Mouse (Mus musculus): ENCODE data around the gene AC153137.1.
"Not testable (repeated sequence)": the region's sequence is repeated elsewhere in the genome, so short reads cannot be mapped to it uniquely, and the experiment has no call there.

The AC153137.1 gene

DNA sequence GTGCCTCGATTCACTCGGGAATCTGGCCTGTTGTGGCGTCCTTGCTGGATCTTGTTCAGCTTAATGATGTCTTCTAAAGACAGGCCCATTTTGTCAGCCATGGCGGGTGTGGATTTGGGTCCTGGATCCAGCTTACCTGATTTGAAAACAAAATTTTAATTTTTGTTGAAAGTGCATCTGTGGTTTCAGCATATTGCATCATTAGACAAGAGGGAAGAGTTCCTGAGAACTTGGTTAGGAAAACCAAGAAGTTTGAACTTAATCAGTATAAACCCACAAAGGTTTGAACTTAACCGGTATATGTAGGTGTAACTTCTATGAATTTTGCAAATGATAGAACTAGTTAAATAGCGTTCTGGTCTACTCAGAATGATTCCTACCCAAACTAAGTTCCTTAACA lies at the start of gene AC153137.1:
Gene AC153137.1, minus strand, starts transcription at position 101 of the 400 bp plus-strand sequence.
- not testable (repeated sequence) for DNase-seq

DNA sequence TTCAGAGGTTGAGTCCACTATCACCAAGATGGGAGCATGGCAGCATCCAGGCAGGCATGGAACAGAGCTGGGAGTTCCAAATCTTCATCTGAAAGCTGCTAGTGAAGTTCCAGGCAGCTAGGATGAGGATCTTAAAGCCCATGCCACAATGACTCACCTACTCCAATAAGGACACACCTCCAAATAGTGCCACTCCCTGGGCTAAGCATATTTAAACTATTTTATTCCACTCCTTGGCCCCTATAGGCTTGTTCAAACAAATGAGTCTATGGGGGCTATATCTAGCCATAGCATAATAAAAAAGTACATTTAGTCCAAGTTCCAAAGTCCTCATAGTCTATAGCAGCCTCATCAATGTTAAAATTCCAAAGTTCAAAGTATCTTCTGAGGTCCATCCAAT lies 45.4 kb upstream of the AC153137.1 start:
- DNase-seq = no peak

- no peak for DNase-seq
Observed at GRCm38 (mm10) chr1:31019283-31019682, 41.5 kb upstream of the AC153137.1 start.

- DNase-seq = no peak
Observed at GRCm38 (mm10) chr1:31017377-31017776, 39.6 kb upstream of the AC153137.1 start.

- DNase-seq = no peak
Observed at GRCm38 (mm10) chr1:31016068-31016467, 38.3 kb upstream of the AC153137.1 start.

- DNase-seq = no peak
Observed at GRCm38 (mm10) chr1:31015261-31015660, 37.5 kb upstream of the AC153137.1 start.

- DNase-seq = not testable (repeated sequence)
Observed at GRCm38 (mm10) chr1:30977239-30977638, 529 bp downstream of the AC153137.1 start.

DNA sequence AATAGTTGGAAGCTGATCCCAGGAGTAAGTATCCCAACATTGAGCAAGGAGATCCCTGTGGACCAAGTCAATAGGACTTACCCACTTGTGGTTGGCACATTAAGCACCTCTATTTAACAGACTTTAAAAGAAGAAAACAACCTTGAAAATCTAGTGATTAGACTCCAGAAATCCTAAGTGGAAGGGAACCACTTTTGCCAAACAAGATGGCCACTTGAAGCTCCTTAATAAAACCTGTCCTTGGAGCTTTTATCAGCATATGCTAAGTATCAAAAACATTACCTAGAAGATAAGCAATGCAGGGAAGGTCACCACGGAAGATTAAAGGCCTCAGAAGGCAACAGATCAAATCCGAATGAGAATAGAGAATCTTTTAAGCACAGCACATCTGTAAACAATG lies 26.0 kb downstream of the AC153137.1 start:
- DNase-seq = no peak

DNA sequence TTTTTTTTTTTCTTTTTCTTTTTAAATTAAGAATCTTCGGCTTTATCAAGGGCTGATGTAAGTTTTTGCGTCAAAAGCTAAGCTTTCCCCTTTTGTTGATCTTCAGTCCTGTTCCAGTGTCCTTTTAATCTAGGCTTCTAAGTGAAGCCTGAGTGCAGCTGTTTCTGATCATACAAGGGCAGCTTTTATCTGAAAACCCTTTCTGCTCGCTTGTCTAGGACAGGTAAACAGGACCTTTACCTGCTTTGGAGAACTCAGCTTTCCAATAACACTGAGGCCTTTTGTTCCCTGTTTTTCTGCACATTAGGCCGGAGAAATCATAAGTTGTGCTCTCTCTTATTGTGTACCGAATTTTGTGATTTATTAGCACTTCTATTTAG lies 27.3 kb downstream of the AC153137.1 start:
- peak; percentile 35 for DNase-seq

GRCm38 (mm10) chr1:30949710-30950455 lies 27.9 kb downstream of the AC153137.1 start:
- peak; percentile 100 for DNase-seq

DNA sequence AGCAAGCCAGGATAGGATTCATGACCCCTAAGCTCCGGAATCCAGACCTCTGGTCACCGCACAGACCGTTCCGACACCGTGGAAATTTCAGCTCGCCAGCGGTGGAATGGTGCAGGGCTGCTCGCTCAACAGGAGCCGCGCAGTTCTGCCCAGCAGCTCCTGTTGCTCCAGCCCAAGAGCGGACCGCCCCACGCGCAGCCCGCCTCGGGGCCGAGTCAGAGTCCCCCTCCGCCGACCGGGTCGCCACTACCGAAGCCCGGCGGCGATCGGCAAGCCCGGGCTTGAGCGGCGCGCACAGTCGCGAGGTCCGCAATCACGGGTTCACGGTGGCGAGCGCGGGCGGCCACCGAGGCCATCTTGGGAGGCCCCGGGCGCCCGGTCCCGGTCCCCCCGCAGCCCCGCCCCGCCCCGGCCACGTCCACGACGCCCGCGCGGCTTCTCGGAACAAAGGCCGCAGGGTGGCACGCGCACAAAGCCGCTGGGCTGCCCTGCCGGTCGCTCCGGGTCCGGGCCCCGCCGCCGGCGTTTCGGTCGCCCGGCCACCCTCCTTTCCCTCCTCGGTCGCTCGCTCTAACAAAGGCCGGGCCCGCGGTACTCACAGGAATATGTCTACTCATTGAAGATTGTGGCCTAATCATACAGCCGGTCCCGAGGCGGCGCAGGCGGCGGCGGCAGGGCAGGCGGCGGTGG lies 28.7 kb downstream of the AC153137.1 start:
- DNase-seq = peak; percentile 76

- DNase-seq = peak; percentile 77
Observed at GRCm38 (mm10) chr1:30948361-30948949, 29.3 kb downstream of the AC153137.1 start.

GRCm38 (mm10) chr1:30945136-30945535 lies 32.6 kb downstream of the AC153137.1 start:
- no peak for DNase-seq

- DNase-seq = no peak
Observed at GRCm38 (mm10) chr1:30940571-30940970, 37.2 kb downstream of the AC153137.1 start.

GRCm38 (mm10) chr1:30938392-30938791 lies 39.4 kb downstream of the AC153137.1 start:
- no peak for DNase-seq

- no peak for DNase-seq
Observed at GRCm38 (mm10) chr1:30937396-30937965, 40.3 kb downstream of the AC153137.1 start.

- DNase-seq = no peak
Observed at GRCm38 (mm10) chr1:30936488-30936887, 41.3 kb downstream of the AC153137.1 start.

- no peak for DNase-seq
Observed at GRCm38 (mm10) chr1:30930823-30931222, 46.9 kb downstream of the AC153137.1 start.

- DNase-seq = no peak
Observed at GRCm38 (mm10) chr1:30930194-30930593, 47.6 kb downstream of the AC153137.1 start.

Measured in embryo, embryonic 11 days (tissue).